Mouse (Mus musculus): Measurements from ENCODE around the gene C130032M10Rik. TPM values are rescaled to one million over a fixed set of nuclear protein-coding genes. Genes with fewer than 3 reads are reported as not detected.

Gene C130032M10Rik
- total RNA-seq, 2 experiments from 2014 or later: not detected

- DNase-seq (ENCODE audit: extremely low spot score in 1 of 2, low spot score in 1 of 2): no peak
Measured at GRCm38 (mm10) chr9:114546765-114547164, 31.3 kb downstream of the C130032M10Rik start.

- no peak for DNase-seq (ENCODE audit: extremely low spot score in 1 of 2, low spot score in 1 of 2)
Measured at GRCm38 (mm10) chr9:114547643-114548077, 32.2 kb downstream of the C130032M10Rik start.

GRCm38 (mm10) chr9:114548496-114548895 is 33.0 kb downstream of the C130032M10Rik start:
- DNase-seq (ENCODE audit: extremely low spot score in 1 of 2, low spot score in 1 of 2): no peak

- DNase-seq (ENCODE audit: extremely low spot score in 1 of 2, low spot score in 1 of 2): no peak
Measured at GRCm38 (mm10) chr9:114549117-114549516, 33.6 kb downstream of the C130032M10Rik start.

- DNase-seq (ENCODE audit: extremely low spot score in 1 of 2, low spot score in 1 of 2): no peak
Measured at GRCm38 (mm10) chr9:114550033-114550432, 34.5 kb downstream of the C130032M10Rik start.

GRCm38 (mm10) chr9:114553828-114554227 is 38.3 kb downstream of the C130032M10Rik start:
- no peak for DNase-seq (ENCODE audit: extremely low spot score in 1 of 2, low spot score in 1 of 2)

GRCm38 (mm10) chr9:114554355-114554979 is 39.0 kb downstream of the C130032M10Rik start:
- no peak for DNase-seq (ENCODE audit: extremely low spot score in 1 of 2, low spot score in 1 of 2)

GRCm38 (mm10) chr9:114556276-114556855 is 40.9 kb downstream of the C130032M10Rik start:
- no peak for DNase-seq (ENCODE audit: extremely low spot score in 1 of 2, low spot score in 1 of 2)

GRCm38 (mm10) chr9:114557086-114557485 is 41.6 kb downstream of the C130032M10Rik start:
- DNase-seq (ENCODE audit: extremely low spot score in 1 of 2, low spot score in 1 of 2): no peak

- no peak for DNase-seq (ENCODE audit: extremely low spot score in 1 of 2, low spot score in 1 of 2)
Measured at GRCm38 (mm10) chr9:114560141-114560540, 44.6 kb downstream of the C130032M10Rik start.

- no peak for DNase-seq (ENCODE audit: extremely low spot score in 1 of 2, low spot score in 1 of 2)
Measured at GRCm38 (mm10) chr9:114560771-114561670, 45.5 kb downstream of the C130032M10Rik start.

- DNase-seq (ENCODE audit: extremely low spot score in 1 of 2, low spot score in 1 of 2): no peak
Measured at GRCm38 (mm10) chr9:114561671-114561971, 46.1 kb downstream of the C130032M10Rik start.

GRCm38 (mm10) chr9:114562031-114562918 is 46.8 kb downstream of the C130032M10Rik start:
- no peak for DNase-seq (ENCODE audit: extremely low spot score in 1 of 2, low spot score in 1 of 2)

- no peak for DNase-seq (ENCODE audit: extremely low spot score in 1 of 2, low spot score in 1 of 2)
Measured at GRCm38 (mm10) chr9:114562919-114563751, 47.6 kb downstream of the C130032M10Rik start.

- DNase-seq (ENCODE audit: extremely low spot score in 1 of 2, low spot score in 1 of 2): peak; percentile 17 to 24
Measured at GRCm38 (mm10) chr9:114563761-114564606, 48.5 kb downstream of the C130032M10Rik start, which contains the start of gene Trim71. TSS of gene Trim71 (minus strand) at chr9:114564369.

- DNase-seq (ENCODE audit: extremely low spot score in 1 of 2, low spot score in 1 of 2): no peak
Measured at GRCm38 (mm10) chr9:114564667-114565066, 49.2 kb downstream of the C130032M10Rik start.

All from layer of hippocampus, postnatal 25 days (tissue).